Mouse (Mus musculus): Measurements from ENCODE around the gene Arl8a. TPM values are rescaled to one million over a fixed set of nuclear protein-coding genes. Genes with fewer than 3 reads are reported as not detected.

Gene Arl8a
- polyA plus RNA-seq, 1 experiment, result 204 TPM

DNA sequence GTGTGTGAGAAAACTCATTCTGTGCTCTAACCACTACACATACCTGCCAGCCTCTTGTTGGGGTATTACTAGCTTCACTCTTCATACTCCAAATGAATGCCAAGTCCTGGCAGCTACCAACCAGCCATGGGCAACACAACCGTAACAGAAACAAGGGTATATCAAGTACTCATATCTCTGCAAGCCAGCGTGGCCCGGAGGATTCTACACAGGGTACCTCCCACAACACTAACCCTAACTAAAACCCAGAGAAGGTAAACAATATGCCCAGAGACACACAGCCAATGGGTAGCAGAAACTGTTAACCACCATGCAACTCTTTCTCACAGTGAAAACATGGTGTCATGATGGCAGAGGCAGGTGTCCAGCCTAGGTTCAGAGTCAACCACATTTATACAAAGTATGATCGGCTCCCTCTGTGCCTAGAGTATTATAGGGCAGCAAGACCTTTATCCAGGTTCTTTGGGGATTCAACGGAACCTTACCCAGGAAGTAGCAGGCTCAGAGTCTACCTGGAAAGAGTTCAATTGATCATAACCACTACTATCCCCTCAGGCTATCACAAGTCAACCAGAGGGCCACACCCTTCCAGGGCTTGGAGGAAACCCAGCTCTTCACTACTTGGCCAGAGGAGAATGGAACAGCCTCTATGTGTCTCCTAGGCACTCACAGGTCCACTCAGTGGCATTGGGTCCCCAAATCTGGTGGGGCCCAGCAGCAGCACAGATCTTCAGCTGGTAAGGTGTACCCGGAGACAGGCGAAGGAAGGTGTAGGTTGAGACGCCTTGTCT, 21.9 kb upstream of the Arl8a start:
- TF ChIP-seq POLR2A (IDR thresholded peaks at IDR 0.05; ENCODE audit: borderline replicate concordance, low read depth, low read length) (no peak), CTCF (IDR thresholded peaks at IDR 0.05; ENCODE audit: low read depth, low read length) (no peak)
- Histone ChIP-seq H3K27ac (ENCODE audit: insufficient read depth, low read depth, low read length) (no peak overlapping the region), H3K4me3 (ENCODE audit: insufficient read depth, low read length) (no peak overlapping the region), H3K4me1 (ENCODE audit: control insufficient read depth, insufficient read depth, low read length) (peaks cover 15% of the 10 kb centered on the region)

DNA sequence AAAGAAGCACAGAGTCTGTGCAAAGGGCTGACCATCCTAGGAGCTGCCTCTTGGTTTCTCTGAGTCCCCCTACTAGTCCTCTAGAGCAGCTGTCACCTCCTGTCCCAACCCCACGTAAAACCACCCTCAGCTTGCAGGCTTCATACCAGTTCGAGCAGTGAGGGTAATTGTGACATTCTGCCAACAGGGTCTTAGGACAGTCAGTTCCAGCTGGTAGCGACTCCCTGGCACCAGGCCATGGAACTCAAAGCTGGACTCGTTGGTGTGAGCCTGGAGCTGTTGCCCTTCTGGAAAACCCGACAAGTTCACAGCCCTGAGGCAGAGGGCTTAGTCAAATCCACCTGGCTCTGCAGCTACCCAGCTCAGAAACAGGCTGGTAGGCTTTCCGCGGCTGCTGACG, 20.6 kb upstream of the Arl8a start:
- H3K4me1 ChIP-seq (ENCODE audit: control insufficient read depth, insufficient read depth, low read length), result peaks cover 22% of the 10 kb centered on the region
- H3K27ac ChIP-seq (ENCODE audit: insufficient read depth, low read depth, low read length), result no peak overlapping the region
- TF ChIP-seq CTCF (IDR thresholded peaks at IDR 0.05; ENCODE audit: low read depth, low read length), result no peak
- TF ChIP-seq POLR2A (IDR thresholded peaks at IDR 0.05; ENCODE audit: borderline replicate concordance, low read depth, low read length), result no peak
- no peak overlapping the region for H3K4me3 ChIP-seq (ENCODE audit: insufficient read depth, low read length)

DNA sequence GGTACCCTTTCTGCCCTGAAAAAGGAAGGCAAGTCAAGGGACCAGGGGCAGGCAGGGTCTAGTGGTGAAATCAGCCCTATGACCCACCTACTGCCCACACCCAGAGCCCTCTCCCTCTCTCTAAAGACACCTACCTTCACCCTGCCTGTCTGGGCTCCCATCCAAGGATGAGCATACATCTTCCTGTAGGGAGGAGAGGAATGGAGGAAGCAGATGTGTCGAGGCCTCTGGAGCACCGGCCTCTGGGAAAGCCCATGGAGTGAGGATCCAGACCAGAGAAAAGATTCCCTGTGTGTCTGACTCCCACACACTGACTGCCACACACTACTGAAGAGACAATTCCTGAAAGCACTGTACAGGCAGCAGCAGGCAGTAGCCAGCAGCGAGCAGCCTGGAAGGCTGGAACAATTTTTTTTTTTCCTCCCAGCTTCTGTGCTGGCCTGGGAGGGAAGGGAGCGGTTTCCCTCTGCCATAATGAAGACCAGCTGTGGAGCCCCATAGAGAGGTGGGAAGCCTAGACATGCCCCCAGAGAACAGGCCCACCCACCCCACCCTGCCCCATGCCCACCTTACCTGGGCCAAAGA, 20.1 kb upstream of the Arl8a start:
- H3K27ac ChIP-seq (ENCODE audit: insufficient read depth, low read depth, low read length), result no peak overlapping the region
- TF ChIP-seq CTCF (IDR thresholded peaks at IDR 0.05; ENCODE audit: low read depth, low read length), result no peak
- TF ChIP-seq POLR2A (IDR thresholded peaks at IDR 0.05; ENCODE audit: borderline replicate concordance, low read depth, low read length), result no peak
- H3K4me3 ChIP-seq (ENCODE audit: insufficient read depth, low read length), result no peak overlapping the region
- H3K4me1 ChIP-seq (ENCODE audit: control insufficient read depth, insufficient read depth, low read length), result peaks cover 26% of the 10 kb centered on the region

DNA sequence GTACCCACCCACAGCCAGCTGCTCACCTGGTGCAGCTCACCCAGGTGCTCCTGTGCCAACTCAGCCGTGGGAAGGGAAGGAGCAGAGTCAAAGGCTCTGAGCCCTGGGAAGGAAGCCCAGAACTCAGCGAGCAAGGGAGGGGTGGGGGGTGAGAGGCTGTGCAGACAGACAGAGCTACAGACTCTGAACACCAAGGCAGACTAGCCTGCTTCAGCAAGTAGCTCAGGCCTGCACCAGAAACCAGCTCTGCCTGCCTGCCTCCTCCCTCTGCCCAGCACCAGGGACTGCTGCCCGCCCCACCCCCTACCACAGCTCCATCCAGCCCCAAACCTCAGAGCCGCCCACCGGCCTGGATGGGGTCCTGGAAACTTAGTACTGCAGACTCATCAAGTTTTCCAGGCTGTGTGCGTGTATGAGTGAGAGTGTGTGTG, 18.6 kb upstream of the Arl8a start:
- peaks cover 36% of the 10 kb centered on the region for H3K4me1 ChIP-seq (ENCODE audit: control insufficient read depth, insufficient read depth, low read length)
- TF ChIP-seq POLR2A (IDR thresholded peaks at IDR 0.05; ENCODE audit: borderline replicate concordance, low read depth, low read length) (no peak), CTCF (IDR thresholded peaks at IDR 0.05; ENCODE audit: low read depth, low read length) (no peak)
- H3K27ac ChIP-seq (ENCODE audit: insufficient read depth, low read depth, low read length), result no peak overlapping the region
- no peak overlapping the region for H3K4me3 ChIP-seq (ENCODE audit: insufficient read depth, low read length)

DNA sequence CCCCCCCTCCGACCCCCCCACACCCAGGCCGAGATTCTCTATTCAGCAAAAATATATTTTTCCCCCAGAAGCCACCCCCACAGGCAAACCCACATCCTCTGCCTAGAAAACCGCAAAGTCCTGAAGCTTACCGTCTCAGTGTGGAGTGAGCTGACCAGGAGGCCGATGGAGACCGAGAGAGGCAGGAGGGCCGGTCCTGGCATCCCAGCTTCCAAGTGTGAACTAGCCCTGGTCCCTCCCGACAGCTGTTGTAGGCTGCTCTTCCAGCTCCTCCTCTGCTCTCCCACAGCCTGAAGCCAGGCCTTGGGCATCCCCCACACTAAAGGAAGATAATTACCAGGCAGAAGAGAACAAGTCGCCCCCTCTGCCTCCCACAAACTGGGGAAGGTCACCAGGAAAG, 17.6 kb upstream of the Arl8a start:
- Histone ChIP-seq H3K27ac (ENCODE audit: insufficient read depth, low read depth, low read length) (no peak overlapping the region), H3K4me1 (ENCODE audit: control insufficient read depth, insufficient read depth, low read length) (peaks cover 42% of the 10 kb centered on the region), H3K4me3 (ENCODE audit: insufficient read depth, low read length) (no peak overlapping the region)
- TF ChIP-seq CTCF (IDR thresholded peaks at IDR 0.05; ENCODE audit: low read depth, low read length), result no peak
- TF ChIP-seq POLR2A (IDR thresholded peaks at IDR 0.05; ENCODE audit: borderline replicate concordance, low read depth, low read length), result no peak

DNA sequence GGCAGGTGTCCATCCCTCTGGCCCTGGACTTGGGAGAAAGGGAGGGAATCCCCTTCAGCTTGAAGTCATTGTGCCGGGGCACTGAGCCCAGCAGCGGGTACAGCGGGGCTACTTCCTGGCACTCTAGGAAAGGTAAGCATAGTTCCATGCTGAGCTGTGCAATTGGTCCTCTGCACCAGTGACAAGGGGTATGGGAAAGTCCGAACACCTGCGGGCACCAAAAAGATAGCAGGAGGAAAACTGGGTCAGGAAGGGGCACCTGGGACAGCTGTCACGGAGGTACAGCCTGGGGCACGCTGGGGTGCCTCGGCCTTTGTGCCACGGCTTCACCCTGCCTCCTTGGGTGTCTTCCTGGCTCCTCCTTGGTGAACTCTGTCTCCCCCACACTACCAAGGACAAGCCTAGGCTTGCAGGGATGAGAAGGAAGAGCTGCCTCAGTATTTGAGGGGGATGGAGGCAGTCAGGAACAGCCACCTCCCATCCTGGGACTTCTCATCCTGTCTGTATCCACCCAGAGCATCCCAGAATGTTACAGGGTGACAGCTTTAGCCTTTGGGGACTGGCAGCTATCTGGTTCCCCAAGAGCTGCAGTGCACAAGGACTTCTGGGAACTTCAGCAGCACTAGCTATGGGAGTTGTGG, 17.0 kb upstream of the Arl8a start:
- peak overlapping the region; percentile 89 for H3K27ac ChIP-seq (ENCODE audit: insufficient read depth, low read depth, low read length)
- TF ChIP-seq POLR2A (IDR thresholded peaks at IDR 0.05; ENCODE audit: borderline replicate concordance, low read depth, low read length) (no peak), CTCF (IDR thresholded peaks at IDR 0.05; ENCODE audit: low read depth, low read length) (no peak)
- peaks cover 49% of the 10 kb centered on the region for H3K4me1 ChIP-seq (ENCODE audit: control insufficient read depth, insufficient read depth, low read length)
- H3K4me3 ChIP-seq (ENCODE audit: insufficient read depth, low read length), result no peak overlapping the region

DNA sequence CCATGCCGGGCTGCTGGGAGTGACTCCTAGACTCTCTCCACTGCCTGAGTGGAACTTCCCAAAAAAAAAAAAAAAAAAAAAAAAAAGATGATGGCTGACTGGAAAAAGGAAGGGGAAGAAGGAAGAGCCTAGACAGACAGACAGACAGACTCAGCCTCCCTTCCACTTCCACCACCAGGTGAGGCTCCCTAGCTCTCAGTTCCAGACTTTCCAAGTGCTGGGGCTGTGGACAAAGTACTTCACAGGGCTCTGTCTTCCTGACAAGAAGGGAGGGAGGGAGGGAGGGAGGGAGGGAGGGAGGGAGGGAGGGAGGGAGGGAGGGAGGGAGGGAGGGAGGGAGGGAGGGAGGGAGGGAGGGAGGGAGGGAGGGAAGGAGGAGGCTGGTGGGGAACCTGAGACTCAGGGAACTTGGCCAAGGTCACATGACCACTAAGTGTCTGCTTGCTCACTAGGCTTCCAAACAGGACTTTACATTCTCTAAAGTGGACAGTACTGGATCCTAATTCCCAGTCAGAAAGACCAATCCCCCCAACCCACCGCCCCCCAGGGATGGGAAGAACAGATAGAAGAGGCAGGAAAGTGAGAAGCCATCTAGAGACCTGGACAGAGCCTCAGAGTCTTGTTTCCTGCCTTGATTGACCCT, 16.1 kb upstream of the Arl8a start:
- peak overlapping the region; percentile 95 for H3K27ac ChIP-seq (ENCODE audit: insufficient read depth, low read depth, low read length)
- no peak for TF ChIP-seq CTCF (IDR thresholded peaks at IDR 0.05; ENCODE audit: low read depth, low read length)
- TF ChIP-seq POLR2A (IDR thresholded peaks at IDR 0.05; ENCODE audit: borderline replicate concordance, low read depth, low read length), result no peak
- peak overlapping the region; percentile 43 for H3K4me3 ChIP-seq (ENCODE audit: insufficient read depth, low read length)

DNA sequence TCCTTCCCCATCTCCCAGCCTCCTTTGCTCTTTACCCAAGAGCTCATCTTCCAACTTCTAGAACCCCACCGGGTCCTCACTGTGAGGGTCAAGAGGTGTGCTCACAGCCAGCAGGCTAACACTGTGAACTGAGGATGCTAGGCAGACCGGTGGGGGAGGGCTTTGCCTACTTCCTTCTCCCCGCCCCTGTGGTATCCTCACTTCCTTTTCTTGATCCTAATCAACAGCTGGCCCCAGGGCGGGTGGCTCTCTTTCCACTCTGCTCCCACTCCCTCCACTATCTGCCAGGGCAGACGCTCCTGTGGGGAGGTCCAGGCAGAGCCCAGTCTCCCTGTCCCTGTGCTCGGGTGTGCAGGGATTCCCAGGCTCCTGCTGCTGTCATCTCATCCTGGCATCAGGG, 15.6 kb upstream of the Arl8a start:
- H3K4me3 ChIP-seq (ENCODE audit: insufficient read depth, low read length), result peak overlapping the region; percentile 43
- TF ChIP-seq CTCF (IDR thresholded peaks at IDR 0.05; ENCODE audit: low read depth, low read length) (no peak), POLR2A (IDR thresholded peaks at IDR 0.05; ENCODE audit: borderline replicate concordance, low read depth, low read length) (no peak; the same call in 1 of the 2 replicates)
- H3K4me1 ChIP-seq (ENCODE audit: control insufficient read depth, insufficient read depth, low read length), result peaks cover 56% of the 10 kb centered on the region
- H3K27ac ChIP-seq (ENCODE audit: insufficient read depth, low read depth, low read length), result peak overlapping the region; percentile 95

More for the DNA sequence above, 16.1 kb upstream of the Arl8a start:
- peaks cover 56% of the 10 kb centered on the region for H3K4me1 ChIP-seq (ENCODE audit: control insufficient read depth, insufficient read depth, low read length)

DNA sequence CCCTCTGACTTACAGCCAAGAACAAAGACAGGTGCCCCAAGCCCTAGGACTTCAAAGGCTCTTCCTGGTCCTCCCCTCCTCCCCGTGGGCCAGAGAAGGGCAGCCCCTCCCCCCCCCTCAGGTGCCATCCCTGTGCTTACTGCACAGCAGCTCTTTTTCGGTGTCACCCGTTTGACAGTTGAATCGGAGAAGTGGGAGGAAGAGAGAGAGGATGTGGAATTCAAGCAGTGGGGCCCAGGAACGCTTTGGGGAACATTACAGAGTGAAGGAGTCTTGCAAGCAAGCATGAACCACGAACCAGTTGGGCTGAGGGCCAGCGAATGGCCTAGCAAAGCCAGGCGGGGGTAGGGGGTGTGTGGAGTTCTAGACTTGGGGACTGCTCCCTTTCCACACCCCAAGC, 15.1 kb upstream of the Arl8a start:
- Histone ChIP-seq H3K27ac (ENCODE audit: insufficient read depth, low read depth, low read length) (peak overlapping the region; percentile 95), H3K4me1 (ENCODE audit: control insufficient read depth, insufficient read depth, low read length) (peaks cover 56% of the 10 kb centered on the region), H3K4me3 (ENCODE audit: insufficient read depth, low read length) (peak overlapping the region; percentile 33)
- TF ChIP-seq POLR2A (IDR thresholded peaks at IDR 0.05; ENCODE audit: borderline replicate concordance, low read depth, low read length) (no peak), CTCF (IDR thresholded peaks at IDR 0.05; ENCODE audit: low read depth, low read length) (no peak)

Measured in bone marrow macrophage, adult 2 months (primary cell).